Mouse (Mus musculus): ENCODE measurements around the gene Nmu. TPM values are rescaled to one million over a fixed set of nuclear protein-coding genes. Genes with fewer than 3 reads are reported as not detected.

Nmu gene
- total RNA-seq, 2 experiments from 2014 or later: not detected

- DNase-seq: no peak
Observed at GRCm38 (mm10) chr5:76308206-76308605, 55.4 kb downstream of the Nmu start.

GRCm38 (mm10) chr5:76306261-76306660 is 57.3 kb downstream of the Nmu start:
- no peak for DNase-seq

- no peak for DNase-seq
Observed at GRCm38 (mm10) chr5:76305616-76306015, 58.0 kb downstream of the Nmu start.

GRCm38 (mm10) chr5:76304452-76305341 is 58.9 kb downstream of the Nmu start, which contains the start of gene Clock:
Gene Clock, minus strand, starts transcription at chr5:76304792.
- DNase-seq: peak; percentile 90

GRCm38 (mm10) chr5:76303745-76304451 is 59.7 kb downstream of the Nmu start:
- DNase-seq: peak; percentile 77

GRCm38 (mm10) chr5:76303379-76303744 is 60.2 kb downstream of the Nmu start:
- DNase-seq: no peak

- DNase-seq: no peak
Observed at GRCm38 (mm10) chr5:76302009-76302408, 61.6 kb downstream of the Nmu start.

GRCm38 (mm10) chr5:76289234-76289691 is 74.3 kb downstream of the Nmu start:
- no peak for DNase-seq

- DNase-seq: no peak
Observed at GRCm38 (mm10) chr5:76288256-76288655, 75.3 kb downstream of the Nmu start.

GRCm38 (mm10) chr5:76287062-76287461 is 76.5 kb downstream of the Nmu start:
- no peak for DNase-seq

- DNase-seq: no peak
Observed at GRCm38 (mm10) chr5:76285699-76286098, 77.9 kb downstream of the Nmu start.

GRCm38 (mm10) chr5:76283890-76284289 is 79.7 kb downstream of the Nmu start:
- no peak for DNase-seq

Other genes with a start within 250 kb of the Nmu start
- 1 to 10 TPM; 3.5 to 3.7 TPM for gene Srd5a3, start 223.5 kb downstream of the Nmu start, total RNA-seq (2021)
- 10 to 100 TPM; 12.8 to 18.0 TPM for gene Tmem165, start 179.9 kb downstream of the Nmu start, total RNA-seq (2021)
- 10 to 100 TPM; 12.7 to 22.8 TPM for gene Clock, start 59.0 kb downstream of the Nmu start, total RNA-seq (2021)
- not detected for gene Pdcl2, start 32.6 kb downstream of the Nmu start, total RNA-seq (2021)
- gene Gm7271, start 120.3 kb upstream of the Nmu start, total RNA-seq (2021): not detected
- gene Exoc1, start 165.5 kb upstream of the Nmu start, total RNA-seq (2021): 10 to 100 TPM; 10.1 to 12.3 TPM
- 1 to 10 TPM in 1 of 2 experiments, under 1 TPM in 1; 0.97 to 1.4 TPM for gene Cep135, start 224.9 kb upstream of the Nmu start, total RNA-seq (2021)